Mouse (Mus musculus) embryonic fibroblast, embryonic 13.5 days (primary cell): ENCODE measurements around the gene Slit1. TPM values are rescaled to one million over a fixed set of nuclear protein-coding genes. Genes with fewer than 3 reads are reported as not detected.

Experiments used
- H3K27ac ChIP-seq: 2 replicates; pipeline ENCODE4 v1.5.1; 2012; ENCODE audit warnings: low read length, control low read depth, inconsistent platforms; ENCODE audit not compliant: insufficient read depth
- H3K4me1 ChIP-seq: 2 replicates; pipeline ENCODE4 v1.6.1; 2011; ENCODE audit warnings: low read length; ENCODE audit not compliant: control insufficient read depth, insufficient read depth
- H3K4me3 ChIP-seq: 2 replicates; pipeline ENCODE4 v1.5.1; 2011; ENCODE audit warnings: mild to moderate bottlenecking, control low read depth, low read length; ENCODE audit not compliant: insufficient read depth
- CTCF ChIP-seq: IDR thresholded peaks from 2 replicates; pipeline ENCODE4 v1.5.1; 2011; ENCODE audit warnings: mild to moderate bottlenecking, control low read depth, low read length, moderate library complexity, borderline replicate concordance; ENCODE audit not compliant: insufficient read depth
- POLR2A ChIP-seq: IDR thresholded peaks from 2 replicates; pipeline ENCODE4 v1.6.1; 2011; ENCODE audit warnings: low read depth, mild to moderate bottlenecking, control low read depth, low read length, moderate library complexity
- polyA plus RNA-seq: library from polyadenylated mRNA; stranded (reverse); fragments of >200 nt; gene quantifications from 2 replicates; pipeline ENCODE4 v1.2.4, GENCODE M21; 2011; ENCODE audit warnings: low read depth; ENCODE audit not compliant: missing spikeins, insufficient read length

The Slit1 gene
- polyA plus RNA-seq: 0.46 and 0.68 TPM in 2 replicates

DNA sequence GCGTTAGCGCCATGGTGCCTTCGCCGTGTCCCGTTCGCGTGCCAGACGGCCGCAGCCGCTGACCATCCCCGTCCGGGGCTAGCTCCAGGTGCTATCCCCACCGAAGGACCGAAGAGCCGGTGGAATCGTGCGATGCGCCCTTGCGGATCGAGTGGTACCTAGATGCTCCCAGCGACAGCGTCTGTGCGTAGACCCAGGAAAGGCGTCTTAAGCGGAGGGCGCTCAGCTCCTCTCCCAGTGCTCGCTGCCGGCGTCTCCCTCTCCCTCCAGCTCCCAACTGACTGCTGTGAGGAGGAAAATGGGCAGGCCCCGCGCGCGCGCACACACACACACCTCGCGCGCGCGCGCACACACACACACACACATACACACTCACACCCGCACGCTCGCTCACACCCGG, at the start of gene Slit1:
TSS of gene Slit1 (minus strand) at position 270 of the 400 bp plus-strand sequence.
- H3K4me3 ChIP-seq: peak within 1 kb of the TSS; percentile 27
- no peaks in the 10 kb centered on the region for H3K4me1 ChIP-seq
- TF ChIP-seq POLR2A: no peak
- TF ChIP-seq CTCF: no peak
- no peak within 1 kb of the TSS for H3K27ac ChIP-seq

DNA sequence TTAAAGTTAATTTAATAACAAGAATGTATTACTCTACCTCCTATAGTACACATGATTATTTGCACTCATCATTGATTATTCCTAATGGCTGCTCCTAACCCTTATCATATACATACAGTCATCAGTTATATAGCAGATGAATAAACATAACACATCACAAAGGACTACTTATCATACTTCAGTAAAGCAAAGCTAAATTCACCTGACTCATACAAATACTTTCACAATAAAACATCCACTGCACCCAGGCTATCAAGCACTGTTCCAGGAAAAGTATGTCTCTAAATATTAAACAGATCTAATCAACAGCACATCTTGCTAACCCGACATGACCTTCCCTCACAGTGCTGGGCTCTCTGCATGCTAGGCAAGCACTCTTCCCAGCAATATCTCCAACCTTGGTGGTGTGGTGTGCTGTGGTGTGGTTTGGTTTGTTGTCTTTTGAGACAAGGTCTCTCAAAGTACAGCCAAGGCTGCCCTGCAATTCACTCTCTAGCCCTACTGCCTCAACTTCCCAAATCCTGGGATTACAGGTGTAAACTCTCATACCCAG, 49.5 kb upstream of the Slit1 start:
- peaks cover 3% of the 10 kb centered on the region; the same call in 1 of the 2 replicates for H3K4me1 ChIP-seq
- H3K4me3 ChIP-seq: no peak overlapping the region
- H3K27ac ChIP-seq: no peak overlapping the region
- TF ChIP-seq CTCF (no peak), POLR2A (no peak)

DNA sequence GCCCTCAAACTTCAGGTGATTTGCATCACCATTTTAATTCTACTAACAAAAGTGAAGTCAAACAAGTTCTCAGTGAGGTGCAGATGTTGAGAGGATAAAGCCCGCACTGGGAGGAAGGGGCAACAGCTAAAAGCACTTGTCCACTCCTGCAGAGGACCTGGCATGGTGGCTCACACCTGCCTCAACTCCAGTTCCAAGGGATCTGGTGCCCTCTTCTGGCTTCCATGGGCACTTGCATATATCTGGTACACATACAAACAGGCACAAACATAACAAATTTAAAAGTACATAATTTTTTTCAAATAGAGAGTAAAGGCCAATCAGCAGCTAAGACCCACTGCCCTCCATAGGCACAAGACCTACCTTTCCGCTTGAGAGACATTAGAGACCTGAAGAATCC, 47.9 kb upstream of the Slit1 start:
- Histone ChIP-seq H3K4me3 (no peak overlapping the region), H3K27ac (no peak overlapping the region), H3K4me1 (peaks cover 3% of the 10 kb centered on the region; the same call in 1 of the 2 replicates)
- no peak for TF ChIP-seq POLR2A
- TF ChIP-seq CTCF: no peak

DNA sequence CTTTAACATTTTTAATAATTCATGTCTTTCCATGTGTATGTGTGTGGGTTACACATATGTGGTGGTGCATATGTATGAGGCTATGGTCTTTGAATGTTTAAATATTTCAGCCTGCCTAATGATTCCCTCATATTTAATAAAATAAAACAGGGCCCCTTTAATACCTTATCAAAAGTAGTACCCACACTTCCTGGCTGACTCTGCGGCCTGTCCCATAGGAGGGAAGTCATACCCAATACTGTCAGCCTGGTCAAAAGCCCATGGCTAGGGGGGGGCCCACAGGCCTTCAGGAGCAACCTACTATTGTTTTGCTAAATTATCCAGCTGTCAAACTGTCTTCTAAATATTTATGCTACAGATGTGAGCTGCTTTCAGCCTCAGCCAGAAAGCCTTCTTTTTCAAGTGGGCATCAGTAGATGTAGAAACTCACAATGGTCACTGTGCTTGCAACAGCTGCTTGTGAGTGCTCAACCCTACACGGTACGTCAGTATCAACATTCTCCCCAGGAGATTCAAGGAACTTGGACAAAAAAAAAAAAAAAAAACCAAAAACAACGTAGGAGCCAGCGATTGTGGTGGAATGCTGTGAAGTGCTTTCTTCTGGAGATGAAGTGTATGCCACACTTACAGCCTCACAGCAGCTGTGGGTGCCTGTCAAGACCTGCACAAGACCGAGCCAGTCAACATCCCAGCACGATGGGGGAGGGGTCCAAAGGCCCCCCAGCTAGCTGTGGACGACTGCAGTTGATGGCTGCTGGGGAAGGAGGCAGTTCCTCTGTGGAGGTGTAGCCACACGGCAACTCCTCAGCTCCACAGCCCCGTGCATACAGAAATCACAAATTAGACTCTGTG, 45.9 kb upstream of the Slit1 start:
- H3K4me1 ChIP-seq: peaks cover 3% of the 10 kb centered on the region; the same call in 1 of the 2 replicates
- H3K4me3 ChIP-seq: no peak overlapping the region
- no peak overlapping the region for H3K27ac ChIP-seq
- TF ChIP-seq POLR2A (no peak), CTCF (no peak)

DNA sequence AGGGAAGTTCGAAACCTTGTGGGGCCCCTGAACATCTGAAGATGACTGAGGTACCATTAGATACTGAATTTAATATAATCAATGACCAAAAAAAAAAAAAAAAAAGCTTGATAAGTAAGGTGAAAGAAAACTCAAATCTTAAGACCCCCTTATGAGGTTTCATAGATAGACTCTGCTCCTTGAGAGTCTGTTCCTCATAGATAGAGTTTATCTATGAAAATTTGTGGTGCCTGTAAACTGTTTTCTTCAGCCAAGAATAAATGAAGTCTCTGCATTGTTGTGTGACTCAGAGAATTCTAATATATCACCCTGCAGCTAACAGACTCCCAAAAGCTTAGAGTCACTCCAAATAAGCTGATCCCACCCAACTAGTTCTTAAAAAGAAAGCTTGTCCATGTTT, 43.4 kb upstream of the Slit1 start:
- Histone ChIP-seq H3K4me1 (no peaks in the 10 kb centered on the region), H3K4me3 (no peak overlapping the region), H3K27ac (no peak overlapping the region)
- TF ChIP-seq CTCF (no peak), POLR2A (no peak)

DNA sequence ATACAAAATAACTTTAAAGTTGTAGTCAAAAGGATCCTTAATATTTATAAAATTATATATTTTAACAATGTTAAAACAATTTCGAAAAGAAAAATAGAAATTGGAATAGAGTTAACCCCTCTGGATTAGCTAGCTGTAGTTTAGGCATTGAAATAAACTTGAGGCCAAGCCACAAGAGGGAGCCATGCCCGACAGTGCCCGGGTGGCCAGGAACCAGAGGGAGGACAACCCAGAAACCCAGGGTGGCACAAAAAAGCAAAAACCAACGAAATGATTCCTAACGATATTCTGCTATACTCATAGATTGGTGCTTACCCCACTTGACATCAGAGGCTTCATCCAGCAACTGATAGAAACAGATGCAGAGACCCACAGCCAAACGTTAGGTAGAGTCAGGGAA, 34.0 kb upstream of the Slit1 start:
- no peak overlapping the region for H3K27ac ChIP-seq
- no peaks in the 10 kb centered on the region for H3K4me1 ChIP-seq
- H3K4me3 ChIP-seq: no peak overlapping the region
- TF ChIP-seq CTCF (no peak), POLR2A (no peak)

DNA sequence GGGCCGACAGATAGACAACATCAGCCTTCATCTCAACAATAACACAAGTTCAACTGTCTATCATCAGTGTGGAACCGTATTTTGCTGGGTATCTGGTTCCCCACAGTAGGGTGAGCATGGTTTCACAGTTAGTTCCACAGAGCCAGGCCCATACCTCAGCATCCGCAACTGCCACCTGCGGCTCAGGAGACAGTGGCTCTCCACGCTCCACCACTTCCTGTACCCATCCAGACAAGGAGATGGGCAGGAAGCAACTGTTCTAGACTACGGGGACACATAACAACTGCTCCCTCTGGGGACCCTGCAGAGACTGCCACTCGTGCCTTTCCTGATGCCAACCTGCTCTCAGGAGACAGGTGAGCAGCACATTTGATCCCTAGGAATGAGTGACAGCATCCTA, 25.2 kb upstream of the Slit1 start:
- H3K27ac ChIP-seq: no peak overlapping the region
- H3K4me1 ChIP-seq: peaks cover 4% of the 10 kb centered on the region; the same call in 1 of the 2 replicates
- no peak overlapping the region for H3K4me3 ChIP-seq
- TF ChIP-seq POLR2A (no peak), CTCF (no peak)

DNA sequence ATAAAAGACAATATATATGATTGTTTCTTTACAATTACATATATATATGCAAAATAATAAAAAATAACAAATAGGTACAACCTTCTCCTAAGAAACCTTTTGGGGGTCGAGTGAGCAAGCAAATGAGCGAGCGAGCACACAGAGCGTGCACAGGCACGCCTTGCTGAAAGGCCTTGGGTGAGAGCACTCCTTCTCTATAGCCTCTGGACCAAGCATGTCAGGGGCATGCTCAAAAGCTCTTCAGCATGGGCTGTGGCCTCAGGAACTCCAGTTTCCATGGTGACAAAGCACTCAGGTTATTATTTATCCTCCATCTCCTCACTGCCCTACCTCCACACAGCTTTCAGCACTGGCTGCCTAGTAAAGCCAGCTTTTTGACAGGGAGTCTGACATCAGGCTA, 23.2 kb upstream of the Slit1 start:
- Histone ChIP-seq H3K27ac (no peak overlapping the region), H3K4me3 (no peak overlapping the region), H3K4me1 (peaks cover 4% of the 10 kb centered on the region; the same call in 1 of the 2 replicates)
- TF ChIP-seq POLR2A (no peak), CTCF (no peak)

DNA sequence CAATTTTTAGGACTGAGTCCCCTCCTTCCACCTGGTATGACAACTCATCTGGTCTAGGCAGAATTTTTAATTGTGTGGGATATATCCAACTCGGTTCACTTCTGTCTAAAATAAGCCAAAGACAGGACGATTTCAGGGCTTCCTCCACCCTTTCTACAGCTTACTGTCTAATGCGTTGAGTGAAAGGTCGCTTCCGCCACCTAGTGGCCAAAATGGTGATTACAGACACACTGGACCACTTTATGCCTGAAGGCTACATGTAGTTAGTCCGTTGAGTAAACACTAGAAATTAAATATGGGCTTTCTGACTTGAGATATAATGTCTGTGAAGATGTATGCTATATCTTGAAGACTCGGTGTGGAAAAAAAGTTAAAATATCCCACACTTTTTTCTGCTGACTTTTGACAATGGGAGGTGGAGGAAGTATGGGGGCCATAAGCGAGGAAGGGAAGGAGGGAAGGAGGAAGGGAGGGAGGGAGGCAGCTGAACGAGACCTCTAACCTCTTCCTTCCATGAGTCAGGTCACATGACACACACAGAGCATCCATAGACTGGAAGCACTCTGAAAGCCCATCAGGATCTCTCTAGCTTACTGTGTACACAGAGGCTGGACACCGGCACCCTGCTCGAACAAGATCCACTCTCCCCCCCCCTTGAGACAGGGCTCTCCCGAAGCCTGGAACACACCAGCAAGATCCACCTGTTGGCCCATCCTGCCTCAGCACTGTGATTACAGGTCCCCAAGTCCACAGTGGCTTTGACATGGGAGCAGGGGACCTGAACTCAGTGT, 20.6 kb upstream of the Slit1 start:
- Histone ChIP-seq H3K27ac (no peak overlapping the region), H3K4me1 (peaks cover 4% of the 10 kb centered on the region; the same call in 1 of the 2 replicates), H3K4me3 (no peak overlapping the region)
- TF ChIP-seq POLR2A (no peak), CTCF (peak; percentile 77; the same call in 1 of the 2 replicates)

DNA sequence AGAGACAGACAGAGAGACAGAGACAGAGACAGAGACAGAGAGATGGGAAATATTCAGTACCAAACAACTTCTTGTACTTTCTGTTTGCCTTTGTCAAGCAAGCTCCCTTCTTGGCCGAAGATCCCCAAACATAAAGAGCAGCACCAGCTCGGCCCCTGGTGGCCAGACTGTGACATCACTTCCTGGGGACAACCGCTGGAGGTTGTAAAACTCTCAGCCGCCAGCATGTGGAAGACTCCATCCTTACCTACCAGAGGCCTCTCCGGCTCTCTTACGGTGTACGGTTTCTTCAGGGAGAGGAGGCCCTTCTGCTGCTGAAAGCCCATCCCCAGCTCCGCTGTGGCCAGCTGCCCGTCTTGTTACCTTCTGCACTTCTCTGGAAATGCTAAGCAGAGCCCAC, 18.1 kb upstream of the Slit1 start:
- peak; percentile 8; the same call in 1 of the 2 replicates for TF ChIP-seq CTCF
- TF ChIP-seq POLR2A: no peak
- Histone ChIP-seq H3K4me3 (no peak overlapping the region), H3K4me1 (no peaks in the 10 kb centered on the region), H3K27ac (no peak overlapping the region)
